Mouse (Mus musculus) CH12.LX (cell line): Measurements from ENCODE around the gene Mpp2. TPM values are rescaled to one million over a fixed set of nuclear protein-coding genes. Genes with fewer than 3 reads are reported as not detected.

Experiments used
- DNase-seq: peaks from one replicate; pipeline ENCODE4 v3.0.0-alpha.2; 2013; ENCODE audit errors: extremely low read depth
- H3K27ac ChIP-seq: 2 replicates; pipeline ENCODE4 v1.5.1; 2012; ENCODE audit warnings: low read depth, mild to moderate bottlenecking, control low read depth, moderate library complexity; ENCODE audit not compliant: insufficient read depth
- H3K27me3 ChIP-seq: replicated peaks from 2 replicates; pipeline ENCODE3; 2012; ENCODE audit warnings: inconsistent platforms
- H3K36me3 ChIP-seq, 2 experiments: replicated peaks in 1 of 2; 2 replicates each; pipeline versions ENCODE3 to v1.6.1; 2012; ENCODE audit warnings: inconsistent platforms in 1 of 2, low read length in 1 of 2, mild to moderate bottlenecking in 1 of 2, mixed read lengths in 1 of 2, moderate library complexity in 1 of 2; ENCODE audit not compliant: control insufficient read depth in 1 of 2, insufficient read depth in 1 of 2
- H3K4me1 ChIP-seq, 2 experiments: 2 replicates each; pipeline ENCODE4 v1.6.1; 2012; ENCODE audit warnings: inconsistent platforms in 1 of 2, moderate library complexity in 1 of 2; ENCODE audit not compliant: insufficient read depth in 2 of 2, control insufficient read depth in 1 of 2
- H3K4me2 ChIP-seq: 2 replicates; pipeline ENCODE4 v1.6.1; 2012; ENCODE audit warnings: low read depth, mild to moderate bottlenecking, control low read depth; ENCODE audit not compliant: poor library complexity, insufficient read depth, severe bottlenecking
- H3K4me3 ChIP-seq, 3 experiments: fragments of 150-350 bp in 1 of 3; sonication (generic) in 1 of 3; replicated peaks in 1 of 3; 2 replicates each; pipeline versions ENCODE3 to v1.5.1; 2011 to 2012; ENCODE audit warnings: low read depth in 2 of 3, low read length in 2 of 3, mild to moderate bottlenecking in 2 of 3, moderate library complexity in 2 of 3, control low read depth in 1 of 3, improper control_type of control experiment in 1 of 3, inconsistent platforms in 1 of 3, mixed read lengths in 1 of 3; ENCODE audit not compliant: poor library complexity in 1 of 3
- H3K79me2 ChIP-seq: replicated peaks from 2 replicates; pipeline ENCODE4 v1.6.1; 2012; ENCODE audit warnings: mild to moderate bottlenecking, moderate library complexity; ENCODE audit not compliant: control insufficient read depth, poor library complexity, insufficient read depth, severe bottlenecking; ENCODE audit errors: extremely low read depth
- H3K9ac ChIP-seq: 2 replicates; pipeline ENCODE4 v1.6.1; 2012; ENCODE audit warnings: low read depth, mild to moderate bottlenecking, control low read depth, moderate library complexity; ENCODE audit not compliant: insufficient read depth
- H3K9me3 ChIP-seq: replicated peaks from 2 replicates; pipeline ENCODE3; 2012; ENCODE audit warnings: low read length, inconsistent platforms, mixed read lengths
- BHLHE40 ChIP-seq: IDR thresholded peaks from 2 replicates; pipeline ENCODE4 v1.6.1; 2011; ENCODE audit warnings: mild to moderate bottlenecking, low read depth, low read length, improper control_type of control experiment
- CHD1 ChIP-seq: IDR thresholded peaks from 2 replicates; pipeline ENCODE4 v1.6.1; 2012; ENCODE audit warnings: low read depth, low read length, improper control_type of control experiment, inconsistent platforms
- CTCF ChIP-seq, 2 experiments: IDR thresholded peaks in 1 of 2; conservative IDR thresholded peaks in 1 of 2; 2 replicates each; pipeline ENCODE4 v1.5.1; 2011 to 2012; ENCODE audit warnings: low read depth in 2 of 2, low read length in 2 of 2, improper control_type of control experiment in 1 of 2, inconsistent platforms in 1 of 2, mild to moderate bottlenecking in 1 of 2, moderate library complexity in 1 of 2
- ELF1 ChIP-seq: IDR thresholded peaks from 2 replicates; pipeline ENCODE4 v1.6.1; 2014; ENCODE audit warnings: low read depth, mild to moderate bottlenecking, inconsistent platforms, low read length, improper control_type of control experiment
- EP300 ChIP-seq: IDR thresholded peaks from 2 replicates; pipeline ENCODE4 v1.6.1; 2011; ENCODE audit warnings: low read length, improper control_type of control experiment
- IRF4 ChIP-seq: IDR thresholded peaks from 2 replicates; pipeline ENCODE4 v1.6.1; 2014; ENCODE audit warnings: low read depth, mild to moderate bottlenecking, inconsistent platforms, low read length, improper control_type of control experiment
- JUND ChIP-seq: conservative IDR thresholded peaks from 2 replicates; pipeline ENCODE4 v1.6.1; 2011; ENCODE audit warnings: low read depth, low read length, improper control_type of control experiment
- KAT2A ChIP-seq: IDR thresholded peaks from 2 replicates; pipeline ENCODE4 v1.6.1; 2012; ENCODE audit warnings: low read length, improper control_type of control experiment, inconsistent platforms; ENCODE audit not compliant: insufficient replicate concordance
- MAFK ChIP-seq: IDR thresholded peaks from 2 replicates; pipeline ENCODE4 v1.6.1; 2011; ENCODE audit warnings: low read length, improper control_type of control experiment; ENCODE audit not compliant: insufficient replicate concordance
- MAZ ChIP-seq: IDR thresholded peaks from 2 replicates; pipeline ENCODE4 v1.6.1; 2012; ENCODE audit warnings: low read depth, mild to moderate bottlenecking, inconsistent platforms, low read length, improper control_type of control experiment, moderate library complexity
- MEF2A ChIP-seq: IDR thresholded peaks from 2 replicates; pipeline ENCODE4 v1.6.1; 2014; ENCODE audit warnings: low read depth, mild to moderate bottlenecking, inconsistent platforms, low read length, improper control_type of control experiment, borderline replicate concordance
- NELFE ChIP-seq: IDR thresholded peaks from 2 replicates; pipeline ENCODE4 v1.6.1; 2011; ENCODE audit warnings: low read depth, low read length, improper control_type of control experiment
- NRF1 ChIP-seq: IDR thresholded peaks from 2 replicates; pipeline ENCODE4 v1.6.1; 2014; ENCODE audit warnings: low read depth, mild to moderate bottlenecking, inconsistent platforms, low read length, improper control_type of control experiment, moderate library complexity
- POLR2A ChIP-seq: IDR thresholded peaks from 2 replicates; pipeline ENCODE4 v1.6.1; 2011; ENCODE audit warnings: low read depth, mild to moderate bottlenecking, improper control_type of control experiment, low read length
- RAD21 ChIP-seq: IDR thresholded peaks from 2 replicates; pipeline ENCODE4 v1.6.1; 2011; ENCODE audit warnings: low read depth, mild to moderate bottlenecking, low read length, improper control_type of control experiment, moderate library complexity
- TBP ChIP-seq: conservative IDR thresholded peaks from 2 replicates; pipeline ENCODE4 v1.6.1; 2011; ENCODE audit warnings: low read depth, low read length, improper control_type of control experiment
- TCF12 ChIP-seq: IDR thresholded peaks from 2 replicates; pipeline ENCODE4 v1.6.1; 2014; ENCODE audit warnings: low read depth, mild to moderate bottlenecking, inconsistent platforms, low read length, improper control_type of control experiment
- UBTF ChIP-seq: IDR thresholded peaks from 2 replicates; pipeline ENCODE4 v1.6.1; 2012; ENCODE audit warnings: low read depth, mild to moderate bottlenecking, inconsistent platforms, low read length, improper control_type of control experiment, moderate library complexity
- USF2 ChIP-seq: conservative IDR thresholded peaks from 2 replicates; pipeline ENCODE4 v1.6.1; 2011; ENCODE audit warnings: low read depth, low read length, improper control_type of control experiment
- ZC3H11A ChIP-seq: IDR thresholded peaks from 2 replicates; pipeline ENCODE4 v1.6.1; 2012; ENCODE audit warnings: low read depth, mild to moderate bottlenecking, inconsistent platforms, low read length, improper control_type of control experiment
- ZKSCAN1 ChIP-seq: IDR thresholded peaks from 2 replicates; pipeline ENCODE4 v1.6.1; 2012; ENCODE audit warnings: low read depth, inconsistent platforms, low read length, improper control_type of control experiment, borderline replicate concordance
- dilution Hi-C: fragments of 300-500 bp; cut with MboI; formaldehyde crosslinking; loops from 2 replicates; pipeline ENCODE4 v1.14.3; 2020; ENCODE audit warnings: low sequenced_read_pairs; ENCODE audit not compliant: extremely low pct_unique_long_range_greater_than_20kb, extremely low pct_ligation_motif_present
- in situ Hi-C: fragments of 300-500 bp; cut with MboI; formaldehyde crosslinking; loops from 3 replicates; pipeline ENCODE4 v1.14.3; 2019; ENCODE audit warnings: low sequenced_read_pairs, low pct_ligation_motif_present, low pct_unique_long_range_greater_than_20kb, mixed read lengths
- polyA plus RNA-seq: library from polyadenylated mRNA; unstranded; fragments of >175 nt; gene quantifications from 2 replicates; pipeline ENCODE4 v1.2.1, GENCODE M21; 2012; ENCODE audit warnings: low read depth; ENCODE audit not compliant: insufficient read length
- total RNA-seq, 2 experiments: library from RNA; depleted of rRNA; stranded (reverse); fragments of 300-350 nt in 1 of 2; fragments of >200 nt in 1 of 2; gene quantifications; 2 replicates each; pipeline ENCODE4 v1.2.3; 2012 to 2014

The Mpp2 gene
- total and polyA plus RNA-seq, 3 experiments: 0.35 to 3.1 (median 0.83) TPM

DNA sequence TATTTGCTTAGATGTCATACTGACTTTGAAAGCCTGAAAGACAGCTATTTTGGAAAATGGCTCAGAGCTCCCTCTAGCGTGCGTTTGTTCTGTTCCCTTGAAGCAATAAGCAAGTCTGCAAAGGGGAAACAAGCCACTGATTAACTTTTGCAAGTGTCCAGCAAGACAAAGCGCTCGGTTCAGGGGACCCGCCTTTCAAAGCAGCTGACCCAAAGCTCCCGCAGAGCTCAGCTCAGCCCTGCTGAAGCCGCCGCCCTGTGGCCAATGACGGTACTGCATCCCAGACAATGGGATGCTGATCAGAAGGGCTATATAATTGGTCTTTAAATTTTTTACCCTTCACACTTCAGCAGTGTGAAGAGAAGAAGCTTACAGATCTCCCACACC lies 48.2 kb downstream of the Mpp2 start (continued):
- TF ChIP-seq KAT2A (no peak), IRF4 (0 out of 2 replicates have a peak, but pooled peaks have one; percentile 11), TBP (no peak), JUND (peak; percentile 41; the same call in 1 of the 2 replicates), MAFK (no peak)

DNA sequence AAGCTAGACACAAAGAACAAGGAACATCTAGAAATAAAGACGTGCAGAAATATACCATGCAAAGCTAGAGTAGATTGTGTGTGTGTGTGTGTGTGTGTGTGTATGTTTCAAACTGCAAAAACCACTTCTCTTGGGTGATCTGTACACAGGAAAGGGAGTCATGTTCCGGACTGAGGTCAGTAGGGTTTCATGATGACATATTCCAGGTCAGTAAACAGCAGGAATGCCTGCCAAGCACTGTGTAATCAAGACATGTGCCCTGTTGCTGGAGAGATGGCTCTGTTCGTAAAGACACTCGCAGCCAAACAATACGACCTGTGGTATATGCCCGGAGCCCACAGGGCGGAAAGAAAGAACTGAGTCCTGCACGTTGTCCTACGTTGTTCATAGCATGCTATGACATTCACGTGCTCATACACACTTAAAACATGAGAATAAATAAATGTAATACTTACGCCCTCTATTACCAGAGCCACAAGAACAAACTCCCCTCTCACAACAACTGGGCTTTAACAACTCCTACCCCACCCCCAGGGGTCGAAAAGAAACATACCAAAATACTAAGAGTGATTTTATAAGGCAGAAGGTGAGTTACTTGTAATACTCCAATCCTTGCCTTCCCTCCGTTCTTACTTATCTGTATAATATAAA lies 48.7 kb downstream of the Mpp2 start:
- H3K27ac ChIP-seq: no peak overlapping the region
- dilution Hi-C loops (no loop called here), in situ Hi-C loops (no loop called here)
- H3K9me3 ChIP-seq: peaks cover 2% of the 10 kb centered on the region
- TF ChIP-seq NELFE: no peak
- no peak for TF ChIP-seq KAT2A
- no peak for TF ChIP-seq ELF1
- TF ChIP-seq ZC3H11A: no peak
- no peak for TF ChIP-seq ZKSCAN1
- TF ChIP-seq EP300: no peak
- TF ChIP-seq NRF1: no peak
- TF ChIP-seq POLR2A: no peak
- no peak for TF ChIP-seq UBTF
- TF ChIP-seq BHLHE40: no peak
- no peak for TF ChIP-seq CTCF (conservative IDR thresholded peaks at IDR 0.05 in 1 of 2, IDR thresholded peaks at IDR 0.05 in 1 of 2; ENCODE audit: low read depth in 2 of 2, low read length in 2 of 2)
- TF ChIP-seq MAZ: no peak
- no peak for TF ChIP-seq CHD1
- TF ChIP-seq JUND: no peak
- no peak for TF ChIP-seq TCF12
- TF ChIP-seq, all 38 proteins: peak for 0
- H3K79me2 ChIP-seq: no peaks in the 10 kb centered on the region
- peaks cover 0 to 2% of the 10 kb centered on the region in 2 experiments; a peak in 1 of 4 replicates for H3K4me1 ChIP-seq
- DNase-seq: no peak
- no peaks in the 10 kb centered on the region for H3K36me3 ChIP-seq
- peaks cover 72% of the 10 kb centered on the region for H3K27me3 ChIP-seq
- H3K9ac ChIP-seq: no peak overlapping the region
- H3K4me2 ChIP-seq: no peak overlapping the region
- no peak overlapping the region for H3K4me3 ChIP-seq

DNA sequence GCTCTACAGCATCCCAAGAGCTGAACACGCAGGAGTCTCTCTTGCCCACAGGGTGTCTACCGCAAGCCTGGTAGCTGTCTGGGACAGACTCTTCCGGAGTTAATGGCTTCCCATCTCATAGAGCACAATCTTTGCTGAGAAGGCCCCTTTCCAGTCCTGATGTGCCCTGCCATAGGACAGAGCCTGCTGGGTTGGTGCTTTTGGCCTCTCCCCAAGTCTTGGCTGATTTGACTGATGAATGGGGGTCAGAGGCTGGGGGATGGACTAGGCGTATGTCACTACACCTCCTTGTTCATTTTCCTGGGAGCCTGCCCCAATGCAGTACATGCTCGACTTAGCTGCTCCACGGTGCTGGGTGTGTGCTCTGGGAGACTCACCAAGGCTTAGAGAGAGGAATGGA lies 50.5 kb downstream of the Mpp2 start:
- dilution Hi-C loops: no loop called here
- peaks cover 76% of the 10 kb centered on the region for H3K27me3 ChIP-seq
- no peaks in the 10 kb centered on the region for H3K36me3 ChIP-seq
- H3K4me1 ChIP-seq: peaks cover 0 to 2% of the 10 kb centered on the region in 2 experiments; a peak in 1 of 4 replicates
- H3K79me2 ChIP-seq: no peaks in the 10 kb centered on the region
- no peak for DNase-seq
- no peak overlapping the region for H3K9ac ChIP-seq
- H3K9me3 ChIP-seq: peaks cover 2% of the 10 kb centered on the region
- TF ChIP-seq RAD21: no peak
- no peak for TF ChIP-seq ELF1
- no peak for TF ChIP-seq USF2
- TF ChIP-seq MAZ: no peak
- no peak for TF ChIP-seq BHLHE40
- TF ChIP-seq MEF2A: no peak
- TF ChIP-seq NELFE: no peak
- TF ChIP-seq, all 38 proteins: peak for 0
- Histone ChIP-seq H3K4me2 (no peak overlapping the region), H3K27ac (no peak overlapping the region), H3K4me3 (no peak overlapping the region)
- in situ Hi-C loops: no loop called here
